Mouse (Mus musculus) layer of hippocampus, postnatal 36 days (tissue): ENCODE results near the gene Zscan18. TPM values are rescaled to one million over a fixed set of nuclear protein-coding genes. Genes with fewer than 3 reads are reported as not detected.
"Not testable (repeated sequence)": the region's sequence is repeated elsewhere in the genome, so short reads cannot be mapped to it uniquely, and the experiment has no call there.

Source experiments
- DNase-seq, 2 experiments: peaks; one replicate each; pipeline ENCODE4 v3.0.0; 2022
- total RNA-seq, 2 experiments: library from RNA; stranded (reverse); gene quantifications; 2 replicates each; pipeline ENCODE4 v1.2.3; 2021

The Zscan18 gene
- total RNA-seq: 10 to 100 TPM; 23.2 to 25.2 TPM

DNA sequence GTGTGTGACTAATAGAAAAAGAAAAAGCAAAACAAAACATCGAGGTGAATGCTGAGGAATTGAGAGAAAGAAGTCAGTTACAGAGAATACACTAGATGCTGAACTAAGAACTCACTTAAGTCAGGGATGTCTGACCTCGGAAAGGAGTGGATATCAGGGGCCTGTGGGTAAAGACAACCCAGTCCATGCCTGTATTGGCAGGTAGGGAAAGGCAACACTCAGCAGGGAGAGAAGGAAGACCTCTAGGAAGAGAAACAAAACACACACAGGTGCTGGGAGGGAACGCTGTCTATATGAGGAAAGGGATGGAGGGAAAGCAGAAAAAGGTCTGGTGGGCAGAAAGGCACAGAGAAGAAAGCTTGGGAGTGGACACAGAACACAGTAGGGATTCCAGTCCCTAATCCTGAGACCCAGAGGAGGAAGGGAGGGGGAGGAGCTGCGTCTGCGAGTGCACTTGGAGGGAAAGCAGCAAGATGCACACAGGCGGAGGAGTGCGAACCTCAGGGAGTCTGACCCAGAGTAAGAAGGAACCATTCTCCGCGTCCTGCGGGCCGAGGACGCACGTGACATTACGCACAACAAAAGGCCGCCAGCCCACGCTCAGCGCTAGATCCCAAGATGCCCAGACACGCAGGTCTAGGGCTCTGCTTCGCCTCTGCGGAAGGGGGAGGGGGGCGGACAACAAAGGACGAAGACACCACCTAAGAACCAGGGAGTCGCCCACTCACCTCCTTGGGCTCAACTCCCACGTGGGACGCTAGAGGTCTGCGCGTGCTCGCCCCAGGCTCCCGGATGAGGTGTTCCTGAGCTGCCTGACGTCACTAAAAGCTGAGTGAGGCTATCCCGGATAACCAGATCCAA, at the start of gene Zscan18:
TSS of gene Zscan18 (minus strand) at position 770 of the 861 bp plus-strand sequence.
- DNase-seq: peak; percentile 82 to 83

DNA sequence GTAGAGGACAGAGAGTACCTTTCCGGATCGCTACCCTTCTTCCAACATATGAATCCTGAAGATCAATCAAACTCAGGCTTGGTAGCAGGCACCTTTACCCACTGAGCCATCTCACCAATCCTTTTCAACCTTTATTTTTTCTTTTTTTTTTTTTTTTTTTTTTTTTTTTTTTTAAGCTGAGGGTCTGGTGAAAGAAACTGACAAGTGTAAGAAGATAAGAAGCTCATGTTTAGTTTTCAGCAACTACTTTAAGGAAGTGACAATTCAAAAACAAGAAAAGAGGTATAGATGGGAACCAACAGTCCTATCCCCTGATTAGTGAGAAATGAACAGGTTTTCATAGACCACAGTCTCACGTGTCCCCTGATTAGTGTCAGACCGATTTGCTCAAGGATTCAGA, 32.3 kb upstream of the Zscan18 start:
- no peak for DNase-seq

DNA sequence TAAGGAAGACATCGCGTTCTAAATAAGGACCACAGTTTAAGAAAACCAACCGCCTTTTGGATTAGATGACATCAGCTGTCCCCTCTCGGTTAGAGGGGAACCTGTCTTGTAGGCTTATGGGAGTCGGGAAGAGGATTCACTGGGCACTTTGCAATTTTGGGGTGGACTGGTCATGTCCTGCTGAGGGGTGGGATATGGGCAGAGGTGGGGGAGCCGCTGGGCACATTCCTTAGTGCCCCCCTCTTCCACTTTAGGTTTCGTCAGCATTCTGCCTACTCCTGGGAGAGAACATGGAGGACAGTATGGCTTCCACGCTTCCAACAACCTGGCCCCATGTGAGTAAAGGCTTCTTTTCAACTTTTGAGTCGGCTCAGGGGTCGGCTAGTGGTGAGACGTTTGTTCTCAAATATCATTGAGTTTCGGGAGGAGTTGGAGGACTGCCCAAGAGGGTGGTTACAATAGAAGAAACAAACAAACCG, 31.8 kb upstream of the Zscan18 start:
- DNase-seq: no peak

DNA sequence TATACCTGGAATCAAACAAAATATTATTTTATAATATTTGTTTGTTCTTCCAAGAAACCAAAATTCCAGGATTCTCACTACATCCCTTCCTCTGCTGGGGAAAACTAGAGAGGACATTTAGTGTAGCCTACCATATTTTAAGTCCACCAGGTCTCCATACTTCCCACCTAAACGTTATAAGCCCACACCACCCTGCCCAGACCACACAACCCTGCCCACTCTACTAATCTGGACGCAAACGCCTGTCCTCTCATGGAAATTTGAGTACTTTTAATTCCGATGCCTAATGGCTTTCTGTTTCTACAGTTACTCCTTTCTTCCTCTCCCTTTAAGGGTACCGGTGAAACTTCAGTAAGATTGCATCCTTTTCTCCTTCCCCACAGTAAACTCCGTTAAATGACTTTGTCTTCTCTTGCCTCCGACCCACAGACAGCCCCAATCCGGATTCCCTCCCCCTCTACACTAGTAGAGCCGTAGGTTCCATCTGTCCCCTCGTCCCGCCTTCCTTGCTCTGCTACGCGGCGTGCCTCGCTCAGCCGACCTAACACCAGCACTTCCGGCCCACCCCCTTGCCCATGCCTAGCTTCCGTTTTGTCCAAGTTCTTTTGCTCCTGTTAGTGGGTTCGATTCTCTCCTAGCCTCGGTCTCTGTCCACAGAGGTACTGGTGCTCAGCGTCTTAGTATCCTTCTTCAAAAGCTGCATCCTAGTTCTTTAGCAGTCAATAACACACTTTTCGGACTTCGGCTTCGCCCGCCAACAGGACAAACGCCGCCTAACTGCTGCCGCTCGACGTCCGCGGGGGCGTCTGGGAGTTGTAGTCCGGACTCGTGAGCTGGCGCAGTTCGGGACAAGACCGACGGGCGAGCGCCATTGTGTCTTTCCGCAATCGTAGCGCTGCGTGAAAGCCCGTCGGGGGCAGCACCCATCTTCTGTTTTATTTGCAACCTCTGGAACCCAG, 31.0 kb upstream of the Zscan18 start, which contains the start of gene Zfp110:
TSS of gene Zfp110 (plus strand) at position 600 of the 959 bp plus-strand sequence.
- peak; percentile 82 to 83 for DNase-seq

- peak; percentile 90 to 91 for DNase-seq
Observed at GRCm38 (mm10) chr7:12818521-12819295, 15.3 kb upstream of the Zscan18 start, which contains the start of gene Zfp329. Zfp329 (minus strand) TSS chr7:12818858.

- DNase-seq: no peak
Observed at GRCm38 (mm10) chr7:12815566-12815965, 12.1 kb upstream of the Zscan18 start.

- DNase-seq: no peak
Observed at GRCm38 (mm10) chr7:12803727-12804071, 264 bp upstream of the Zscan18 start.

- no peak for DNase-seq
Observed at GRCm38 (mm10) chr7:12799554-12799953, 3.9 kb downstream of the Zscan18 start.

GRCm38 (mm10) chr7:12797971-12798370, 5.5 kb downstream of the Zscan18 start:
- DNase-seq: no peak

DNA sequence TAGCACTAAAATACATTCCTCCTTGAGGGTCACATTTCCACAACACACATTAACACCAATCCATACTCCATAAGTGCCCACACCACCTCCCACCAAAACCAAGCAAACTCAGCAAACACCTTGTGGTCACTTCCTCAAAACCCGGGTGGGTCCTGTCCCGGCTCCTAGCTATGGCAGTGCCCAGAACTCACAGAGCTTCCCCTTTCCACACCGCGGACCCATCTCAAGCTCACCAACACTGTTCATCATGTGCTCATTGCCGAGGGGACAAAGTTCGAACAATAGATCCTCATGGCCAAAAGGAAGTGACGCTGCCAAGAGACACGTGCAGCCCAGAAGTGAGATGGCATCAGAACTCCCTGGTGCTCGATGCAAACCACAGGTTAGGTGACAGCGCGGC, 10.8 kb downstream of the Zscan18 start:
- not testable (repeated sequence) for DNase-seq

DNA sequence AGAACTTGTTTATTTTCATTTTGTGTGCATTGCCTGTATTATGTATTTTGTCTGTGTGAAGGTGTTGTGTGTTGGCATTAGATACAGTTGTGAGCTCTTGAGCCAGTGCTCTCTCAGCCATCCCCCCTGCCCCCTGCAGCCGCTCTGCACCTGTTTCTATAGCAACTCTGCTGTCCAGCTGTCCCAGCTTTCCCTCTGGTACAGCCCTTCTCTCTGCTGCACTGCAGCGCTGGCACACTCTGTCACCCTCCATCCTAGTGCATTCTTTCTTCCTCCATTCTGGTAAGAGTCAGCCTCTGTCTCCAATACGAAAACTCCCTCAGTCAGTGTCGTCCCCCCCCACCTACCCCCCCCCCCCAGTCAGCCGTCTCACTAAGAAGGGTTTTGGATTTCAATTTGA, 15.4 kb downstream of the Zscan18 start:
- DNase-seq: no peak

DNA sequence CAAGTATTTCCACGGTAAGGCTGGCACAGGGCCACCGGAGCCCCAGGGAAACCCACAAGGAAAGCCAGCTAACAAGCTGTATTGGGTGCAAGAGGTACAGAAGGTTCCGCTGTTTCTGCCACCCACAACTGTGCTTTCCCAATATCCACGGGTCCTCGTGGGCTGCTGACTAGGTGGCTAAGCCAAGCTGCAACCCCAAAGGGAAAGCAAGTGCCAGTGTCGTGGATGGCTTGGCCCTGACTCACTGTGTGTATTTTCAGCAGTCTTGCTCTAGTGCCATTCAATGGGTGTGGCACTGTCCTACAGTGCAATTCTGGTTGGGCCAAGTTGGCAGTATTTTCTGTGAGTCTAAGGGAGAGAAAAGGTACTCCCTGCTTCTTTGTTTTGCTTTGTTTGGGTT, 16.1 kb downstream of the Zscan18 start:
- DNase-seq: no peak

DNA sequence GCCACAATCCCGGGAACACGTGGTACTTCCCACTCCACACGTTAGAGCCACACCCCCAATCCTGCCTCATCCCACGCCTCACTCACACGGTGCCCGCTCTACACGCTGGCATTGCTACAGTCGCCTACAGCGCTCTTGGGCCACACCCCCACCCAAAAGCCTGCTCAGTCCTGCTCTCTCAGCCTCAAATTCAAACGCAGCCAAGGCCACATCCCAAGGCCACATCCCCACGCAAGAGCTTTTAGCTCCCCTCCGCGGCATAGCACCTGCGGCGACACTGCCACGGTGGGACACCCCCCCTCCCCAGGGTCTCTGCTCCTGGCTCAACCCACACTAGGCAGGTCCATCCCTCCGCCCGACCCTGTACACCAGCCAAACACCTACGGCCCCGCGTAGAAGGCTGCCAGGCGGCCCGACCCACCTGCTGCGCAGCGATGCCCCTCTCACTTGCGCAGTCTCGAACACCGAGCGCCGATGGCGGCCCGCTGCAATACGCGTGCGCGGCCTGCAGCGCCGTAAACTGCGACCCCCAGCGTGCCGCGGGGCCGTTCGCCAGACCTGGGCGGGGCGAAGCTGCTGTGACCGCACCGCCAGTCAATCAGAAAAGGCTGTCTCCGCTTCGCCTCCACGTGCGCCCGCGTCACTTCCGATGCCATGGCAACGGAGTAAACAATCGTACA, 23.1 kb downstream of the Zscan18 start:
- peak; percentile 86 to 87 for DNase-seq

GRCm38 (mm10) chr7:12779782-12780150, 23.7 kb downstream of the Zscan18 start:
- no peak for DNase-seq

DNA sequence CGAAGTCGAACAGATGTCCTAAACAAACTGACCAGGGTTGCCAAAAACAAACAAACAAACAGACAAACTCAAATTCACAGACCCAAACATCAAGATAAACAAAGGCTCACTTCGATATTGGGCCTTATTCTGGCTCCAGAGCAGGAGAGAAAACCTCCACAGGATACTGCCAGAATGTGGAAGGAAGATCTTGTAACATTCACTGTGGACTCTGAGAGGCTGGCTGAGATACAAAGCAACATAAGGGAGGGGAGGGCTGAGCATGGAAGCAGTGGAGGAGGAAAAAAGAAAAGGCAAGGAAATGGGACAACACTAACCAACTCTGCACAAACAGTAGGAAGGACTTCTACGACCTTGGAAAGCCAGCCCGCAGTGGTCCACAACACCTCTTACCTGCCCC, 24.3 kb downstream of the Zscan18 start:
- peak in 1 of 2 experiments; percentile 6 for DNase-seq

GRCm38 (mm10) chr7:12774606-12775005, 28.8 kb downstream of the Zscan18 start:
- peak; percentile 67 to 68 for DNase-seq

- DNase-seq: no peak
Observed at GRCm38 (mm10) chr7:12774111-12774510, 29.3 kb downstream of the Zscan18 start.

DNA sequence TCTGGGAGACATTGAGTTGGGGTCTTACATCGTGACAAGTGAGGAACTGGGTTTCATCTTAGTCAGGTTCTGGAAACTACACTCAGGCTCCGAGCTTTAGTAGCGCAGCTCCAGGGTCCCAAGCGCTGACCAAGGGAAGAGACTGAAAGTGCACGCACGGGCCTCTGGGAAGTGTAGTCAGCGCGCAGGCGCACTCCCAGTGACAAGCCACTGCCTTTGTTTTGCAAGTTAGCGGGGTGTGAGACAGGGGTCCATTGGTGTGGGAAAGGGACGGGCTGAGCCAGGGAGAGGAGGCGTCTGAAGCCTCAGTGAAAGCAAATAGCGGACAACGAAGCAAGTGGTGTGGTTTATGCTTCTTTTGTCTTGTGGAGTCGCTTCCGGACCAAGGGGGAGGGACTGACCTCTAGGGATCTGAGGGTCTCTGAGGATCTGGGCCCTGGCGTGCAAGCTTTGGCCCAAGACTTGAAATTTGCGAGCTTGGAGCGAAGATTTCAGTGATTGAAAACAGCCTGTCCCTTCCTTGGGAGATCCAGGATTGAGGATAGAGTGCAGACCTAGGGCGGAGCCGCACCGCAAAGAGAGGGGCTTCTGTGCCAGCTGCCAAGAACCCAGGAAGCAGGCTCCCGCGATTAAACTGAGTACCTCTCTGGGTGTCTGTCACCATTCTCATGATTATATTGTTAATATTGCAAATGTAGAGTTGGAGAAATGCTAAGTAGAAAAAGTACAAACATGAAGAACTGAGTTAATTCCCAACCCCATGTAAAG, 53.8 kb downstream of the Zscan18 start:
- no peak for DNase-seq

GRCm38 (mm10) chr7:12734904-12735303, 68.5 kb downstream of the Zscan18 start, which contains the start of gene Vmn2r56:
Vmn2r56 (minus strand) TSS chr7:12735004.
- no peak for DNase-seq
